Mouse (Mus musculus) neural tube, embryonic 14.5 days (tissue): ENCODE data around the gene Gak. TPM values are rescaled to one million over a fixed set of nuclear protein-coding genes. Genes with fewer than 3 reads are reported as not detected.

ENCODE experiments used
- ATAC-seq: fragments of 200-750 bp; cut with Nextera tagmentation; 2 replicates; pipeline ENCODE4 v1.8.0; 2017; ENCODE audit warnings: low read depth, mild to moderate bottlenecking, moderate TSS enrichment, moderate library complexity
- H3K27ac ChIP-seq: fragments of 300-500 bp; sonication (generic); 2 replicates; pipeline ENCODE4 v1.5.1; 2014; ENCODE audit warnings: low read depth, mild to moderate bottlenecking, control low read depth, low read length, moderate library complexity, mixed read lengths
- H3K27me3 ChIP-seq: fragments of 300-500 bp; sonication (generic); 2 replicates; pipeline ENCODE4 v1.6.1; 2014; ENCODE audit warnings: low read length; ENCODE audit not compliant: control insufficient read depth, insufficient read depth
- H3K36me3 ChIP-seq: fragments of 300-500 bp; sonication (generic); 2 replicates; pipeline ENCODE4 v1.6.1; 2014; ENCODE audit warnings: low read length, mixed read lengths; ENCODE audit not compliant: control insufficient read depth, insufficient read depth
- H3K4me1 ChIP-seq: fragments of 300-500 bp; sonication (generic); 2 replicates; pipeline ENCODE4 v1.6.1; 2014; ENCODE audit warnings: low read length; ENCODE audit not compliant: control insufficient read depth, insufficient read depth
- H3K4me2 ChIP-seq: fragments of 300-500 bp; sonication (generic); 2 replicates; pipeline ENCODE4 v1.6.1; 2014; ENCODE audit warnings: mild to moderate bottlenecking, low read depth, low read length, control low read depth
- H3K4me3 ChIP-seq: fragments of 300-500 bp; sonication (generic); 2 replicates; pipeline ENCODE4 v1.5.1; 2014; ENCODE audit warnings: low read depth, low read length, control low read depth, mixed read lengths
- H3K9ac ChIP-seq: fragments of 300-500 bp; sonication (generic); replicated peaks from 2 replicates; pipeline ENCODE4 v1.6.1; 2014; ENCODE audit warnings: low read depth, mild to moderate bottlenecking, control low read depth, low read length, mixed read lengths
- H3K9me3 ChIP-seq: fragments of 300-500 bp; sonication (generic); 2 replicates; pipeline ENCODE4 v1.6.1; 2016; ENCODE audit warnings: low read length; ENCODE audit not compliant: control insufficient read depth
- WGBS: fragments of 180-500 bp; shearing (Covaris S2); extraction: QIAGEN DNeasy Blood & Tissue Kit; methylation state at CpG from one replicate; pipeline ENCODE4 v1.1.7; 2014; 5-methylcytosine and 5-hydroxymethylcytosine counted together
- polyA plus RNA-seq: library from polyadenylated mRNA; unstranded; fragments of >200 nt; fragmentation: Nextera tagmentation; extraction: Ambion mirVana; gene quantifications from 2 replicates; pipeline ENCODE4 v1.2.1, GENCODE M21; 2014

Gene Gak
- polyA plus RNA-seq, 1 experiment from 2014 or later = 42.4 TPM

GRCm38 (mm10) chr5:108628891-108629633 lies 493 bp downstream of the Gak start:
- H3K27me3 ChIP-seq = no peaks in the 10 kb centered on the region
- peak overlapping the region; percentile 93 for H3K9ac ChIP-seq
- H3K4me1 ChIP-seq = peaks cover 12% of the 10 kb centered on the region; the same call in 1 of the 2 replicates
- peak overlapping the region; percentile 97 for H3K4me2 ChIP-seq
- H3K27ac ChIP-seq = peak overlapping the region; percentile 87
- peak; percentile 87 for ATAC-seq
- peak overlapping the region; percentile 85 for H3K4me3 ChIP-seq
- no peaks in the 10 kb centered on the region for H3K9me3 ChIP-seq
- WGBS = 2% methylated on average over 32 of the region's 32 CpGs
- H3K36me3 ChIP-seq = peaks cover 5% of the 10 kb centered on the region; the same call in 1 of the 2 replicates

GRCm38 (mm10) chr5:108626050-108626660 lies 3.4 kb downstream of the Gak start:
- no peak overlapping the region for H3K27ac ChIP-seq
- peaks cover 25% of the 10 kb centered on the region for H3K36me3 ChIP-seq
- H3K9me3 ChIP-seq = no peaks in the 10 kb centered on the region
- H3K27me3 ChIP-seq = no peaks in the 10 kb centered on the region
- no peak overlapping the region for H3K4me2 ChIP-seq
- peaks cover 12% of the 10 kb centered on the region; the same call in 1 of the 2 replicates for H3K4me1 ChIP-seq
- no peak for ATAC-seq
- whole genome bisulfite sequencing = 92% methylated on average over 4 of the region's 4 CpGs
- H3K9ac ChIP-seq = no peak overlapping the region
- no peak overlapping the region for H3K4me3 ChIP-seq

- no peak overlapping the region for H3K4me2 ChIP-seq
- H3K9me3 ChIP-seq = no peaks in the 10 kb centered on the region
- no peak overlapping the region for H3K27ac ChIP-seq
- ATAC-seq = no peak
- H3K36me3 ChIP-seq = peaks cover 39% of the 10 kb centered on the region
- no peaks in the 10 kb centered on the region for H3K27me3 ChIP-seq
- H3K4me3 ChIP-seq = no peak overlapping the region
- WGBS = 88% methylated on average over 2 of the region's 2 CpGs
- H3K9ac ChIP-seq = no peak overlapping the region
- no peaks in the 10 kb centered on the region for H3K4me1 ChIP-seq
These were observed 7.7 kb downstream of the Gak start for GRCm38 (mm10) chr5:108621870-108622269.

DNA sequence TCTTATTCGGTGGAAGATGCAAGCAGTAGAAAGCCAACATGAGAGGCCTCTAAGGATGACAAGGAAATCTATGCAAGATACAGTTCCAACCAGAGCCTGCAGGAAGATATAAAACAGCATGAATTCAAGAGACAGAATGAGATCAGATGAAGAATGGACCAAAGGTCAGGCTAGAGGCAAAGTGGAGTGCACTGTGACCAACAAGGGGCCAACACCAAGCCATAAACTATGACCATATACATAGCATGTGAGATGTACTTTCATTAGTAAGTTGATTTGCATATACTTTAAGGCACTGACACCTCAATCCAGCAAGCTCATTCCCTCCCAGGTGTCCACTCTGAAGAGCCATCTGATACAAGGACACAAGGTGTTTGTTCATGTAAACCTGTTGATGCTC lies 19.1 kb downstream of the Gak start:
- no peak overlapping the region for H3K4me2 ChIP-seq
- no peaks in the 10 kb centered on the region for H3K4me1 ChIP-seq
- no peak overlapping the region for H3K27ac ChIP-seq
- no peak overlapping the region for H3K4me3 ChIP-seq
- H3K27me3 ChIP-seq = no peaks in the 10 kb centered on the region
- 94% methylated on average over 1 of the region's 1 CpGs for WGBS
- ATAC-seq = no peak
- H3K36me3 ChIP-seq = peaks cover 85% of the 10 kb centered on the region
- H3K9ac ChIP-seq = no peak overlapping the region
- no peaks in the 10 kb centered on the region for H3K9me3 ChIP-seq

DNA sequence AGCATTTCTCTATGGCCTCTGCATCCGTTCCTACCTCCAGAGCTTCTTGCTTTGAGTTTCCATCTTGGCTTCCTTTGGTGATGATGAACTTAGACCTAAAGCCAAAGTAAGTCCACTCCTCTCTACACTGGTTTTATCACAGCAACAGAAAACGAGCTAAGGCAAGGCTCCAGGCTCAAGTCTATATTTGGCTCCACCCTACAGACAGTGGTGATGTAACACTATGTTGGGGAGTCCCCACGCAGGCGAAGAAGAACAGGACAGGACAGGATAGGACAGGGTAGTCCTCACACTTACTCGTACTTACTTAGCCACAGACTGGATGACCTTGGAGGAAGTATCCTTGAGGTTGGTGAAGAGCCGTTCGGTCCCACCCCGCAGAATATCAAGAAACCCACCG lies 27.0 kb downstream of the Gak start:
- H3K4me2 ChIP-seq = no peak overlapping the region
- peaks cover 84% of the 10 kb centered on the region for H3K36me3 ChIP-seq
- H3K9ac ChIP-seq = no peak overlapping the region
- H3K4me3 ChIP-seq = no peak overlapping the region
- H3K4me1 ChIP-seq = no peaks in the 10 kb centered on the region
- ATAC-seq = no peak
- H3K9me3 ChIP-seq = no peaks in the 10 kb centered on the region
- H3K27me3 ChIP-seq = no peaks in the 10 kb centered on the region
- 96% methylated on average over 9 of the region's 9 CpGs for WGBS
- H3K27ac ChIP-seq = no peak overlapping the region

DNA sequence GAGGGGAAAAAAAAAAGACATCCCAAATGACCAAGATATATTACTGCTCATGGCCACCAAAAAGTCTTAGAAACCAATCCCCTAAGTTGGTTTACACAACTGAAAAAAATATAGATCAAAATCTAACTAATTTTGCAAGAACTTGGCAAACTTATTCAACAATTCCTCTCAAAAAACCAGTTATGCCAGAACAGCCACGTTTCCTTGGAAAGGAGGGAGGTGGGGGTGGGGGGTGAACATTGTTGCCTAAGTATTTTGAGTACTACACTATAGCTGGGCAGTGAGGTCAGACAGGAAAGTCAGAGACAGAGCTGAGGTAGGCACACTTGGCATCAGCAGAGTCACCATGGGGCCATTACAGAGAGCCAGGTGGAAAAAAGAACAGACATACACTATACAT lies 29.6 kb downstream of the Gak start:
- H3K9ac ChIP-seq = no peak overlapping the region
- no peak overlapping the region for H3K27ac ChIP-seq
- peaks cover 87% of the 10 kb centered on the region for H3K36me3 ChIP-seq
- H3K4me2 ChIP-seq = no peak overlapping the region
- WGBS = 90% methylated on average over 1 of the region's 1 CpGs
- ATAC-seq = no peak
- H3K9me3 ChIP-seq = no peaks in the 10 kb centered on the region
- no peak overlapping the region for H3K4me3 ChIP-seq
- H3K4me1 ChIP-seq = no peaks in the 10 kb centered on the region
- H3K27me3 ChIP-seq = no peaks in the 10 kb centered on the region

DNA sequence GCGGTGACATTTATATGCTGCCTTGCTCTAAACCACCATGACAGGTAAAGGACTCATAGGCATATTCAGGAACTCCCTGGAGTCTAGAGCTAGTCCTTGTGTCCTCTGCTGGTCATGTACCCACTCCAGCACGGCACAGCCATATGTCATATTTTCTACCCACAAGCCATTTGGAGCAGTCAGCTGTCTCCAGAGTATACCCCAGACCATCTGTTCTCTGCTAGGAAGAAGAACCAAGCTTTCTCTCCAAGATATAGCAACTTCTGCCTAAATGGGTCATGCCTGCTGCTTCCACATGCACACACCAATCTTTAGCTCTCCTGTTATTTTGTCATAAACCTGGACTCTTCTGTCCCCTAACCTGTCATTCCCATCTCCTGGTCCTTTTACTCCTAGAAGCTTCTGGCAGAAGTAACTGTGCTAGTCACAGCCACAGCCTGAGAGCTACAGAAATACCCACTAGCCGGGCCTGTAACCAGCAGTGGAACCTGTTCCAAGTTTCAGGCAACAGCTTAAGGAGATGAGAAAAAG lies 48.1 kb downstream of the Gak start:
- ATAC-seq = no peak
- Histone ChIP-seq H3K4me1 (no peaks in the 10 kb centered on the region), H3K9ac (no peak overlapping the region), H3K27ac (no peak overlapping the region), H3K4me3 (no peak overlapping the region), H3K36me3 (peaks cover 60% of the 10 kb centered on the region), H3K4me2 (no peak overlapping the region), H3K27me3 (no peaks in the 10 kb centered on the region), H3K9me3 (no peaks in the 10 kb centered on the region)
- 85% methylated on average over 3 of the region's 3 CpGs for WGBS

DNA sequence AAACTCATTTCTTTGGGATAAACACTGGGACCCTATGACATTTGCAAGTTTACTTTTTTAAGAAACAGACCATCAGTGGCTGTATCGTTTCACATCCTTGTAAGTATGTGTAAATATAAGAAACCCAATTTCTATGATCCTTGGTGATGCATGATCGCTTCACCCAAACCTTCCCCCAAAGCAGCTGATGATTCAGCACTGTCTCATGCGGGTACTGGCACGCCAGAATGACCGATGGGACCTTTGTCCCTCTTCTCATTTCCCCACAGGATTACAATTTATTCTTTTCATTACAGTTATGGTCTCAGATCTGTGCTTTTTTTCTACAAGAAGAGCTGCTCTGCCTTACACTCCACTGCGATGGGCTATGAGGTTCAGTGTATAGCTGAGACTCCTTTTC lies 56.5 kb downstream of the Gak start:
- no peak overlapping the region for H3K4me3 ChIP-seq
- WGBS = 96% methylated on average over 6 of the region's 6 CpGs

DNA sequence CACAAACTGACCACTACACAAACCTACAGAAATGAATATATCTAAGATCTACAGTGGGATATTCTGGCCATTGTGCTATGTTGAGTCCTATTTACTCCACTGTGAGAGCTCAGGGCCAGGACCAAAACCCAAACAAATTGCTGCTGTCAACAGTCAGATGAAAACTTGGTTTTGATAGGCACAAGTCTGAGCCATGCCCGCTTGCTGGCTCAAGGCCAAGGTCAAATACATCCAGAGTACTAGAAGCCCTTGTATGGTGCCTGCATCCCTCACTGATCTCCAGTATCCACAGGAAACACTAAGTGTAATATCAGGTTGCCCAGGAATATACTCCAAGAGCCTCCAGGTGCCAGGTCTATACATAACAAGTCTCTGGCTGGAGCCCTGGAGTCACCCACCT lies 58.6 kb downstream of the Gak start:
- 100% methylated on average over 1 of the region's 1 CpGs for WGBS
- H3K9ac ChIP-seq = no peak overlapping the region

More for the DNA sequence above, 56.5 kb downstream of the Gak start:
- no peaks in the 10 kb centered on the region for H3K27me3 ChIP-seq
- H3K27ac ChIP-seq = no peak overlapping the region
- no peaks in the 10 kb centered on the region for H3K4me1 ChIP-seq
- H3K36me3 ChIP-seq = peaks cover 69% of the 10 kb centered on the region
- H3K9ac ChIP-seq = no peak overlapping the region
- H3K9me3 ChIP-seq = no peaks in the 10 kb centered on the region
- H3K4me2 ChIP-seq = no peak overlapping the region
- ATAC-seq = no peak

More for the DNA sequence above, 58.6 kb downstream of the Gak start:
- no peaks in the 10 kb centered on the region for H3K4me1 ChIP-seq
- H3K4me2 ChIP-seq = no peak overlapping the region
- H3K27ac ChIP-seq = no peak overlapping the region
- peaks cover 71% of the 10 kb centered on the region for H3K36me3 ChIP-seq
- ATAC-seq = no peak
- no peak overlapping the region for H3K4me3 ChIP-seq
- no peaks in the 10 kb centered on the region for H3K9me3 ChIP-seq
- no peaks in the 10 kb centered on the region for H3K27me3 ChIP-seq
